Mouse (Mus musculus) liver, postnatal 0 days (tissue): ENCODE measurements around the gene Trmt10b.

Source experiments
- CTCF ChIP-seq: sonication (generic); IDR thresholded peaks from 2 replicates; pipeline ENCODE4 v1.5.1; 2016; ENCODE audit warnings: antibody characterized with exemption, low read depth
- EP300 ChIP-seq: IDR thresholded peaks from 2 replicates; pipeline ENCODE4 v1.6.1; 2016; ENCODE audit warnings: antibody characterized with exemption, low read depth, mild to moderate bottlenecking

DNA sequence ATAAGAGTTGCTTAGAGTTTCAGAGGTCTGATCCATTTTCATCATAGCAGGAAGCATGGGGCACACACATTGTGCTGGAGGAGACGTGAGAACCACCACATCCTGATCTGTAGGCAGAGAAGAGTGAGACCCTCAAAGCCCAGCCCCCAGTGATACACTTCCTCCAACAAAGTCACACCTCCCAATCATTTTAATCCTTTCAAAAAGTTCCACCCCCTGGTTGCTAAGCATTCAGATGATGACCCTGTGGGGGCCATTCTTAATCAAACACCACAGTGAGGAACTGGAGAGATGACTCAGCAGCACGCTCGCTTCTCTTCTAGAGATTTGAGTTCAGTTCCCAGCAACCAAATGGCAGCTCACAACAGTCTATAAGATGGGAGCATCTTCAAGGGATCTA is 35.5 kb downstream of the Trmt10b start:
- TF ChIP-seq CTCF: no peak
- TF ChIP-seq EP300: no peak
